Mouse (Mus musculus): ENCODE measurements around the gene Tppp2.

Gene Tppp2

DNA sequence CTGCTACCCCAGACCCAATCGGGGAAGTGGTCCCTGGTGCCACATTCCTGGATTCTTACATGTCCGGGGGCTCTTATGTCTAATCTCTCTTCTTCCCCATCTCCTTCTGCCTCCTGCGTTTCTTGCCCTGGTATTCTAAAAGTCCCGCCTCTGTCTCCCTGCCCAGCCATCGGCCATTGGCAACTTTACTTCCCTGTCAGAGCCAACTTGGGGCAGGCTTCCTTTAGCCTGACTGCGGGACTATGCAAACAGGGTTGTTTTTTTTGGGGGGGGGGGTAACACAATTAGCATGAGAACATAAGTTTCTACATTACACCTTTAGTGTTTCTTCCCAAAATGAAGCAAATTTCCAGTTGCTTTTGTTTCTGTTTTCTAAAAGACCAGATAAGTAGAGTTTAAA, 25.1 kb downstream of the Tppp2 start:
- no peak for DNase-seq (ENCODE audit: low spot score in 2 of 2)

DNA sequence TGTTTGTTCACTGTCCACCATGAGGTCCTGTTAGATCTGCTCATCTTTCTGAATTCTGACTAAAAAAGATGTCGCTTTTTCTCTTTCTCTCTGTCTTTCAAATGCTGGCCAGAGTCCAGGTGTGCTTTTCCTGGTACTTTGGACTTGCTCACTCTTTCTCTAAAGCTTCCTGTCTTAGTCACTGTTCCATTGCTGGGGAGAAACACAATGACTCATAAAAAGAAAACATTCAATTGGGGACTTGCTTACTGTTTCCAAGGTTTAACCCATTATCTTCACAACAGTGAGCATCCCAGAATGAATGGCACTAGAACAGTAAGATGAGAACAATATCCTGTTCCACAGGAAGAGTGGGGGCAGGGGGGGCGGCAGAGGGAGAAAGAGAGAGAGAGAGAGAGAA, 42.1 kb downstream of the Tppp2 start:
- DNase-seq (ENCODE audit: low spot score in 2 of 2): no peak

DNA sequence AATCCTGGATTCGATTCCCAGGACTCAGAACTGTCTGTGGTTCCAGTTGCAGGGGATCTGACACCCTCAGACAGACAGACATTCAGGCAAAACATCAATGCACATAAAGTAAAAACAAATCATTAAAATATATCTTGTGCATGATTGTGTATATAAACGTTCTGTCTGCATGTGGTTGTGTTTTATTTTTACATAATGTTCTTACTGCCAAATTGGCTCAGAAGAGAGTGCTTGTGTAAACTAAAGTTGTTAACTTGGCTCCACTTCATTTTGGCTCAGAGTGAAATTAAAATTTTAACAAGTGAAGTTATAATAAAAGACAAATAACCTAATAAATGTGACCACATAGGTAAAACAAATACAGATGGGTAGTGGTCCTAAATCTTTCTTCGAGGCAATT, 49.2 kb downstream of the Tppp2 start:
- no peak for DNase-seq (ENCODE audit: low spot score in 2 of 2)
